Mouse (Mus musculus): Measurements from ENCODE around the gene Glcci1.
A peak's percentile ranks its signal among the peaks of the same experiment; 100 is the strongest.

Gene Glcci1

DNA sequence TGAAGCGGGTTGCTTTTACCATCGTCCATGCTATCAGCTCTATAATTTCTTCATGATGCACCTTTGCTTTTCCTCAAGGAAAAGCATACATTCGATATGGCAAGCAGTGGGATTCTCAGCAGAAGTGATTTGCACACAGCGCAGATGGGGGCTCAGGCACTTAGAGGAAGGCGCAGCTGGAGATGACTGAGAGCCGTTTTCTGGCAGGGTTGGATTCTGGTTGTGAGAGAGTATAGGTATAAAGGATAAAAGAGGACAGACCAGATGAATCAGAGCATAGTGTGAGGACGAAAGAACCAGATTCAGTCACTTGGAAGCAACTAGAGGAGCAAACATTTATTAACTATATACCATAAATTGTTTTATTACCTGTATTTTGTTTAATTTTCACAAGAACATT lies 36.4 kb downstream of the Glcci1 start:
- no peak for DNase-seq (ENCODE audit: low read depth, low spot score)

DNA sequence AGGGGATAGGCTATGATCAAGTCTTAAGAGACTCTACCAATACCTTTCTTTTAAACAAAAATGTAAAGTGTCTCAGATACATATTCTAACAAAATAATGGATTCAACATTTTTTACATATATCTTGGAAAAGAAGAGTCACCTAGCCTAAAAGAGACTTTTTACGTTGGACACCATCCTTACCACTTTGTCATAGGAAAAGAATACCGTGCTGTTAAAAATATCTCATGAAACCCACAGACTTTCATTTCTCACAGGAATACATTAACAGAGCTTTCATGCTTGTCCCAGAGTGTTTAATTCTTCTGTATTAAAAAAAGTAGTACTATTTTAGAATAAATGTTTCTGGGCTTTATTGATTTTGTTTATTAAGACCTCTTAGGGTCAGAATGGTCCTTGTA lies 41.8 kb downstream of the Glcci1 start:
- DNase-seq (ENCODE audit: low read depth, low spot score), result no peak

DNA sequence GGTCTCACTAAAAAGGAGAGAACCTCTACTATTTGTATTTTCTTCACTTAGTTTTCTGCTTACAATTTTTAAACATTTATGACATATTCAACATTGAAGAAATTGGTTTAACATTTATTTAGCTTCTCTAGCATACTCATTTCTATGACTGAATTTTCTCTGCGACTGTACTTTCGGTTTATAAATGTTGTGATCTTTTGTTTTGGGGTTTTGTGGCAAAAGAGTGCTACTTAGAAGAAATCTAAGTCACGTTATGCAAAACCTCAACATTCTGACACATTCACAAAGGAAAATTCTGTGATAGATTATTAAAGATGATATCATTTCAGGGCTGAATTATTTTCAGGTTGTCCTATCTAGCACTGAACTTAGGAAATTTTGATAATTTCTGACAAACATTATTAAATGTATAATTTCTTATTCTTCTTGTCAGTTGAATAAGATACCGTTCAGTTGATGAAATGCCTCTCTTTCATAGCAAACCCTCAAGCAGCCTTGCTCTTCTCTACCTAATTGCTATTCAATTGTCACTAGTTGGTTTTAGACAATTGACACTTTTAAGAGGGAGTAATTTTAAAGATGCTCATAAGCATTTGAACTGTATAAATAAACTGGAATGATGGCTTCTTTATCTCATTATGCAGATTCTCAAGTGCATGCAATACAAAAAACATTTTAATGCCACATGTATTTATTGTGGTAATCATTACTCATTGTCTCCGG lies 47.6 kb downstream of the Glcci1 start:
- no peak for DNase-seq (ENCODE audit: low read depth, low spot score)

DNA sequence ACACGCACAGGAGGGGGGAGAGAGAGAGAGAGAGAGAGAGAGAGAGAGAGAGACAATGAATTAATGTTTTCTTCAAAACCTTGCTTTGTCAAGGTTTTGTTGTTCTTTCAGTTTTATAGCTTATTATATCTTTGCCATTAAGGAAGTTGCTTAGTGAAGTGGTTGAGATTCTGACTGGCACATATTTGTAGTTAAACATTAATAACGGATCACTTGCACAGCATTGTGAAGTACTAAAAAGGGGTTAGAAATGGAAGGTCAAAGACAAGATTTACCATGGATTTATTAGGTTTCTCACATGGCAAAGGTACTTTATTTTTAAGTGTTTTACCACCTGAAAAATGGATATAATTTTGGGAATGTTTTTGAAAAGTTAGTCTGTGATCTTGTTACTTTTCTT lies 51.3 kb downstream of the Glcci1 start:
- no peak for DNase-seq (ENCODE audit: low read depth, low spot score)

DNA sequence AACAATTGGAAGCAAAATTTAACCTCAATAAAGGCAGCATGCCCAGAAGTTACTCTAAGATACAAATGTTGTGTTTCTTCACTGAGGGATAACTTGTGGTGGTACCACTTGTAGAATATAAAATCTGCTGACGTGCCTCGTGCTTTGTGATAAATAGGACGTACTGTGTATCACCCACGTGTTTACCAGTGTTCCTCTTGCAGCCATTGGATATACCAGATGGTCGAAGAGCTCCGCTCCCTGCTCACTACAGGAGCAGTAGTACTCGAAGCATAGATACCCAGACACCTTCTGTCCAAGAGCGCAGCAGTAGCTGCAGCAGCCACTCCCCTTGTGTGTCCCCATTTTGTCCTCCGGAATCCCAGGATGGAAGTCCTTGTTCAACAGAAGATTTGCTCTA lies 73.0 kb downstream of the Glcci1 start:
- no peak for DNase-seq (ENCODE audit: low read depth, low spot score)

DNA sequence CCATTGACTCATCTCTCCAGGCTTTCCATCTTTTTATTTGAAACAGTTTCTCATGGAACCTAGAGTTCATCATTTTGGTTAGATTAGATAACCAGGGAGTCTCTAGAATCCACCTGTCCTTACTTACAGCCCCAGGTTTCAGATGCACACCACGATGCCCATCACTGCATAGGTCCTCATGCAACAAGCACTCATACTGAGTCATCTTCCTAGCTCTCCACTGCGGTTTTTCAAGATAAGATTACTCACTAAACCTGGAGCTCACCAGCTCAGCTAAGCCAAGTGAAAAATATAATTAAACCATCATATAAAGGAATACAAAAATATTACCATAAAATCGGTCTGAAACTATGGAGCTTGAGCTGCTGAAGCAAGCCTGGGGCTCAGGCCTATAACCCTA lies 74.5 kb downstream of the Glcci1 start:
- no peak for DNase-seq (ENCODE audit: low read depth, low spot score)

DNA sequence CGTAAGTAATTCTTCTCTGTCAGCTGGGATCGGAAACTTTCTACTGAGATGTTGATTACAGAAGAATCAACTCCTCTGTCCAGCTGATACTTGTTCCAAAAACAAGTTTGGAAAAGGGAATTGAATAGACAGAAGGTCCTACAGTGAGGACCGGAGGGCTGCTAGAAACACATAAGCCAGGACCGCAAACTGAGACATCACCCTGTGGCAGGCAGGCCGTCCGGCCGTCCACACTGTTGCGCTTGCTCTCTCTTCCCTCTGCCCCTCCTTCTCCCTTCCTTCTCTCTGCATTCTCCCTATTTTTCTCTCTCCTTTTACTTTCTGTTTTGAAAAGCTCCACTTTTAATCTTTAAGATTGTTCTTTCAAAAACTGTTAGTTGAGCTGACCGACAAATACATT lies 82.3 kb downstream of the Glcci1 start:
- DNase-seq (ENCODE audit: low read depth, low spot score), result no peak

DNA sequence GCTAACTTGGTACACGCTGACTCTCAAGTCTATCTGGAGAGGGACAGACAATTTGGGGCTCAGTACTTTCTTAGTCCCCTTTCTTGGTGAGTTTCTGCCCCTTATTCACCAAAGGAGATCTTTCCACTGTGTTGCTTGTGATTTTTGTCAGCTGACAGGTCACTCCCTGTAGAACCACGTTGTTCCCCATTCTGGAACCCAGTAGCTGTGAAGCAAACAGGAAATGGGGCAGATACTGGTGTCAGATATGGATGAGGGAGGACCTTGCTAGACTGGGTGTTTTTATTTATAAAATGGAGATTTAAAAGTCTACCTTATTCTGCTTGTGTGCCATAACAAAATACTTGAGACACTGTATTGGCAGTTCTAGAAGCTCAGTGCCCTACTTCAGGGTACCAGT lies 108.0 kb downstream of the Glcci1 start:
- DNase-seq (ENCODE audit: low read depth, low spot score), result no peak

DNA sequence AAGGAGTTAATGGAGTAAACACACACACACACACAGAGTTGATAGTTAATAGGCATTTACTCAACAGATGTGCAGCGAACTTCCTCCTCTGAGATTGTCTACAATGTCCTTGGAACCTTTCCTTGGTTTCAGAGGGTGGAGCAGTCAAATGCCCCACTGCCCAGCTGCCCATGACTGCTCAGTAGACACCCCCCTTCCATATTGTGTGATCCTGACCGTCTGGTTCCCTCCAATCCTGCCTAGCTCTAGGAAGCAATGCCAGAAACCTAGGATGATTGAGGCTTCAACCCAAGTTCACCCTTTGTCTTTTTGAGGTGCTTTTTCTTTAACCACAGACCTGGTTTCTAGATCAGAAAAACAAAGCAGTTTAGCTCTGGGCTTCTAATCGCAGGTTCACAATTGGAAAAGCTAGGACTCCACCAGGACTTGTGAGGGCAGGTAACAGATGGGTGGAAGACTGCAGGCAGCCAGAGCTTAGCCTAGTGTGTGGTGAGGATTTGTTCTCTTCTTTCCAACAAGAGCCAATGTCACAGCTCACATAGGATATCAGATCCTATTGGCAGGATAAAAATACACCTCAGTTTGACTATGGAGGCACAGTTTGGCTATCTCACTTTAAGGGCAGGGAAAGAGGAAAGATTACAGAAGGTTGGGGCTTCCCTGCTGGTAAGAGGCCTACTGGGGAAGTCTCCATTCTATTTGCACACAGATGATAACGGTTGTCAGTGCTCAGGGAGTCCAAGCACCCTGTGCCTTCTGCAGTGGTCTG lies 110.4 kb downstream of the Glcci1 start:
- no peak for DNase-seq (ENCODE audit: low read depth, low spot score)

DNA sequence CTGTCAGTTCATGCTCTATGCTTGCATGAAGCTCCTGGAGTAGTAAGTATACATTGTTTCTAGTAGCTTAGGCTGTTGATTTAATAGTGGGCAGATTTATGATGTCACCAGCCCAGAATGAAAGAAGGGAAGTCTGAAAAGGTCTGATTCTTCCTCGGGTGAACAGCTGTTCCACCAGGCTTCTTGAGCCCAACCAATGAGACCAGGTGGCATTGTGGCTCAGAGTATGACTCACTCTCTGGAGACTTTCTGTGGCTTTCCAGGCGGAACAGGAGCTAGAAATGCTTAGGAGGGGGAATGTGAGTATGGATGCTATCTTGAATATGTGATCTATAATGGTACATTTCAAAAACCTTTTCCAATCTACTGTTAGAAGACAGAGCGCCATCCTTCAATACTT lies 113.6 kb downstream of the Glcci1 start:
- DNase-seq (ENCODE audit: low read depth, low spot score), result no peak

DNA sequence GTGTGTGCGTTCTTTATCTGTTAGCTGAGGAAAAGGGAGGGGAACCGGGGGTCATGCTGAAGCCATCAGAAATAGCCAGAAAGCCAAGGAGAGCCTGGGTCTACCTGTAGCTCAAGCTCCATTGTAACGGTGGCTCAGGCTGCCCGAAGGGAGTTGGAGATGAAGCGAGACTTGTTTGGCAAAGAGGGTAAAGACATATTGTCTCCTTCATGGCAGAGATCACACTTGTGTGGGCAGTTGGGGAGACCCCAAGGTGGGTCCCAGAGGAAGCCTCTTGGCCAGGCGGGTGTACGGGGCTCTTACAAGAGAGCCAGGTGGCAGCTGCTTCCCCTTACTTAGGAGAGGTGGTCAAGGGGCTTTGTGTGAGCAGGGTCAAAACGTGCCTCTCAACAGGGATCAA lies 118.8 kb downstream of the Glcci1 start:
- DNase-seq (ENCODE audit: low read depth, low spot score), result no peak

DNA sequence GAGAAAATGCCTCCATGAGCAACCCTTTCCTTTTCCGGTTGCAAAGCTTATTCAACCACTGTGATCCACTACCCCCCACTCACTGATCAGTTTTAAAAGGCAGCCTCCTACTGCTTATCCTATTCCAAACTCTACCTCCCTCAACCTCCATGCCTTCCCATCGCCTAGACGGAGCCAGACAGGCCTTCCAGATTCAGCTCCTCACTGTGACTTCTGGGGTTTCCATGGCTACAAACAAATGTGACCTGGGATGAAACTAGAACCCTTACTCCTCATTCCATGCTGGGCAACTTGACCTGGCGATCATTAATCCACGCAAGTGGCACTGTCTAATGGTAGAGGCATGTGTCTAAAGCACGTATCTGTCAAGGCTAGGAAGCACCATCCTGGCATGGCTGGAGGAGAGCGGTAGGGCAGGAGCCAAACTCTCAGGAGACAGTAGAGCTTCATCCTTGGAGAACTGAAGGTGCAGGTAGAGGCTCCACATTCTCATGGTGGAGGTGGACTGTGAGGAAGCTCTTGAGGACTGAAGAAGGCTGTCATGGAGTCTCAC lies 119.4 kb downstream of the Glcci1 start:
- DNase-seq (ENCODE audit: low read depth, low spot score), result peak; percentile 7

DNA sequence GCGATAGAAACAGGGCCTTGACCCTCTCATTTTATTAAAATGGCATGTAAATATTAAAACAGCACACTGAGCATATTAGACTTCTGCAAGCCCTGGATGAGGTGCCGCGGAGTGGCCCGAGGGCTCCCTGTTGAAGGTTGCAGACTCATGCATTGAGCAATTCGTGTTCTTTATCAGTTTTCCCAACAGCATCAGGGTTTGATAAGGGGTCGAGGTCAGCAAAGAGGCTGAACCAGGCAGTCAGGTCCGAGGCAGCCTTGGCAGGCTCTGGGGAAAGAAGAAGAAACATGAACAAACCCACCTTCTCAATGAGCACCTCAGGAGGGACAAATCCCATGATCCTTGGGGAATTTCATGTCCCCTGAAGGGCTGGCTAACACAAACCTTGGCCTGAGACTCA lies 121.1 kb downstream of the Glcci1 start:
- DNase-seq (ENCODE audit: low read depth, low spot score), result no peak

DNA sequence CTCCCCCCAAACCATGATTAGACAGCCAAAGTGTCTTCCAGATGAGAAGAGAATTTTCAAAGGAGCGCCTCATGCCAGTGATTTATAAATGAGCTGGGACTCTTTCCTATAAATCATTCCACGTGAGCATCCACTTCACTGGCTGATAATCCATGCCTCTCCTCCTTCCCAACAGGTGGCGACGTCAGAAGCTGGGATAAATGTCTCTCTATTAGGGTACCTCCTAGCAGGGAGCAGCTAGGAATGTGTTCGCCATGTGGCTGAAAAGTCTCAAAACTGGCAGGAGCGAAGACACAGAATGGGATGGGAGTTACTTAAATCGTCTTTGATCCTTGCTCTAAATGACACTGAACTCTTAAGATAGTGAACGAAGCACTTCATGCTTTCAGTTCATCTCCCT lies 122.0 kb downstream of the Glcci1 start:
- no peak for DNase-seq (ENCODE audit: low read depth, low spot score)

DNA sequence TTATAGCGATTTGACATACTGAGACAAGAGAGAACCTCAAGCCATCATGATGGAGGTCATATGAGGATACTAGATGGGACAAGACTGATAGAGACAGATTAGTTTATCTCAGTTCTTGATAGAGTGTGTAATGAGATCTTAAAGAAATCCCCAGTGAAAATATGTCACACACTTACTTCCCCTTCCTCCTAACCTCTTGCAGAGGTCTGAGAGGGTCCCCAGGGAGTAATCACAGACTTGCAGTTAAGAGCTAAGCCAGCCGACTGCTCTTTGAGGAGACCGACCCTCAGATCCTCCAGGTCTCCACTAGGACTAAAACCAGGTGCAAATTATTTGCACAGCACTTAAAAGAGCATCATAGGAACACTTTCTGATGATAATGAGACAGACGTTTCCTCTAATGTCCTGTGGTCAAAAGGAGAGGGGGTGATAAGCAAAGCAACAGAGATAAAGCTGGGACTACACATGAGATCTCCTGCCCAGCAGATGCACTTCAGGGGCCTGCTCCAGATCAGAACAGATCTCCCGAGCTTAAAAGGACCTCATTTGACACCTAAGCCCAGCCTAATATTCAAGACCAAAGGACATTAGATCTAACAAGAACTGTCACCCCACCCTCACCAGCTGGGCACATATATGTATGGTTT lies 122.7 kb downstream of the Glcci1 start:
- DNase-seq (ENCODE audit: low read depth, low spot score), result no peak

DNA sequence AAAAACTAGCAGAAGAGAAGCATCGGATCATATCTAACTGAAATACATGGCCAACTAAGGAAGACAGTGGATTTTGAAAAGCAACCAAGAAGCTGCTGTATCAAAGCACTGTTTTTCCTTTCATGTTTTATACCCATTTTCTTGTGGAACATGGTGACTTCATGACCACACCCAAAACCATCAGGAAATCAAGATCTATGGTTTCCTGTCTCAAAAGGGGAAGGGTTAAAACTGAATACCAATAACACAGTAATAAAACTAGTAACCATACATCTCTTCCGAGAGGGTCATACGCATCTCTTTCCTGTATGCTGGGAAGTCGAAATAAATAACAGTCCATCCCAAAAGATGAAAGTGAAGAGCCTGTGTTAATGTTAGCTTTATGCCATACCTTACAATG lies 123.3 kb downstream of the Glcci1 start:
- DNase-seq (ENCODE audit: low read depth, low spot score), result no peak

DNA sequence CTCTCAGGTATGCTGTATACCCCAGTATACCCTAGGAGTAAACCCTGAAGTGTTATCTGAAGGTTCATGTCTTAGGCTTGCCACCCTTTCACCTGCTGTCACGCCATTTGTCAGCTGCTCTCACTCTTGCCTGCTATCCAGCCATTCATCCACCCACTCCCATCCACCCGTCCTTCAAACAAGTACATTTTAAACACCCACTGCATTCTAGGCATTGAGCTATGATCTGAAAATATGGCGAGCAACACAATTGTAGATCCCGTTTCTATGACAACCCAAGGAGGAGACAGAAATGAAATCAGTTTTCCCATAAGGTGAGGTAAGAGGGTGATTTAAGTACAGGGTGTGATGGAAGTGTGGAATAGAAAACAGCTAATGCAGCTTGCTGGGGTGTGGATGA lies 128.7 kb downstream of the Glcci1 start:
- no peak for DNase-seq (ENCODE audit: low read depth, low spot score)

DNA sequence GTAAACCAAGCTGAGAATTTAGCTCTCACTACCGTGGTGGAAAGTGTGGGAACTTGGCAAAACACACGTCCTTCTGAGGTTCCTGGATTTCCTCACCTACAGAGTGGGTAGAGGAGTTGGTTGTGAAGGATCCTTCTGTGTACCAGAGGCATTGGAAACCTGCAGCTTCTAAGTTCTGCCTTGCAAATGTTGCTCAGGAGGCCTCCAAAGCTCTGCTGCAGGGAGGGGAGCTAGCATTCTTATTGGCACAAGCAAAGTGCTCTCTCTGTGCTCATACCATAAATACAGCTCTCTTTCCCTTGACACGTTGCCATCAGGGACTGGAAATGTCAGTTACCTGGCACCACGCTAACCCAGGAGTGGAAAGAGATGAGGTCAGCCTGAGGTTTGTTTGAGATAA lies 129.5 kb downstream of the Glcci1 start:
- peak; percentile 25 for DNase-seq (ENCODE audit: low read depth, low spot score)

DNA sequence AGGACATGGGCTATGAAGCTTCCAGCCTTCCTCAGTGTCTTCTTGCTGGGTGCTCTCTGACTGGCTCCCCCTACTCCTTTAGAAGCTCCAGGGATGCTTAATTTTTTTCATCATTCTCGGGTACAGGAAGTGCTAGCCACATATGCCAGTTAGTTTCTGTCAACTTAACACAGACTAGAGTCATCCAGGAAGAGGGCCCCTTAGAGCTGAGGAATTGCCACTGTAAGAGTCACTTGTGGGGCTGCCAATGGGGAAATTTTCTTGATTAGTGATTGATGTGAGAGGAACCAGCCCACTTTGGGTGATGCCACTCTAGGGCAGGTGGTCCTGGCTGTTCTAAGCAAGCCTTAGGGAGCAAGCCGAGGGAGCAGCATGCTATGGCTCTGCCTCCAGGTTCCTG lies 130.1 kb downstream of the Glcci1 start:
- DNase-seq (ENCODE audit: low read depth, low spot score), result no peak

DNA sequence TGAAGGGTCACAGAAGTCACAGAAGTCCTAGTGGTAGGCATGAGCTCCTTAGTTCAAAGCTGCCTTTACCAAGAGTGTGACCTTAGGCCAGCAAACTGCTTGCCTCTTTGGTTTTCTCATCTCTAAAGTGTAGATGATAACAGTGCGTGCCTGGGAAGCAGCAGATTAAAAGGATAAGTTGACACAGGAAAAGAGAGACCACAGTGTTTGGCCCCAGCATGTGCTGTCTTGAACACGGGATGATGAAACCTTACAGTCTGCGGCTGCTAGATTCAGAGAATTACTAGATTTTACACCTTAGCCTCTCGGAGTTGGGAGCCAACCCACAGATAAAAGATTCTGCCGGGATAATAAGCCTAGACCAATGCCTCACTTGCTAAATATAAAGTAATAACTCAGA lies 131.5 kb downstream of the Glcci1 start:
- no peak for DNase-seq (ENCODE audit: low read depth, low spot score)

DNA sequence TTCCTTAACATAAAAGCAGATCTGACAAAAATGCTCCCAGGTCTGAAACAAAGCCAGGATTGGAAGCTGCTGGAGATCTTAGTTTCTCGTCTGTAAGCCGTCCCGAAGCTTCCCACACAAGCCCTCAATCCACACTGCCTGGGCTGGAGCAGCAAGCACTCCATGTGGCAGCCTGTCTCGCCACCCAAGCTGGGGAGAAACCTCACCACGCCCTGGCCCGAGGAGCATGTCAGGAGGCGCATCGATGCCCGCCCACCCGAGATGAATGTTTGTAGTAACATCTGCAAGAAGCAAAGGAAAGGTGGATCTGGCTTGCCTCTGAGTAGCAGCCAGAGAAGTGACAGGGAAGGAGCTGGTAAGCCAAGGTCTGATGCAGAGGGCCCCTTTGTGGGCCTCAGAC lies 135.3 kb downstream of the Glcci1 start:
- no peak for DNase-seq (ENCODE audit: low read depth, low spot score)

DNA sequence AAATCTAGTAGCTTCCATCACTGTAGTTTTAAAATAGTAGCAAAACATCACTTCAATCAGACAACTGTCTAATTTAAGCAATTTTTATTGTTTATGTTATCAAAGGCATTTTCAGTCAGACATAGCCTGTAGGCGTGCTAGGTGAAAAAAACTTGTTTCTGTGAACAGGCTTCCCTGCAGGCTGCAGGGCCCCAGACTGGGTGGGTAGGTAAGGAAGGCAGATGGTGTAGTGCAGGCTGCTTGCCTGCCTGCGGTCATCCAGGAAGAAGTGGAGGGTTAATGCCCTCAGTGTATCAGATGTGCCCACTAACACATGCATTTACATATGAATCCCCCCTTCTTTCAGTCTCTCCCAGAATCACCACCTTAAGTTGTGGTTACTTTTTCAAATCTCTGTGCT lies 136.3 kb downstream of the Glcci1 start:
- no peak for DNase-seq (ENCODE audit: low read depth, low spot score)

All from skeletal muscle tissue, adult 2 months (tissue).